12 mouse cellular contexts compared by ENCODE assay signal in genomic region chr16:49982180-49982579, GRCm38 (mm10).
DNase-seq lines count a peak whose midpoint lies in the region.
"Had no signal": no experiment of that assay in that cellular context is flagged by ENCODE, and none has a peak within 500 bp of the region (broad histone marks: within the 10 kb centered on the region; RNA-seq: fewer than 3 reads in every experiment).

No protein-coding gene starts in this region.

- no peaks in the 10 kb centered on the region for H3K79me2 ChIP-seq in macrophage (ENCODE audit: inconsistent target)

- intact Hi-C loops in heart, postnatal 14 days (cut with DNase I): no loop called here
- intact Hi-C loops in heart, postnatal 36 days (cut with DNase I): no loop called here

- DNase-seq in heart, adult 18-20 months: peak; percentile 27 to 53
- no peak for DNase-seq in heart, postnatal 14 days
- peak; percentile 49 to 52 for DNase-seq in B cell, adult 2 months
- peak; percentile 52 for DNase-seq in brain, adult 2 months (ENCODE audit: low read depth, low spot score)
- DNase-seq in testis, postnatal 14 days (ENCODE audit: low spot score): no peak
- DNase-seq in thymus, postnatal 0 days (ENCODE audit: low spot score): no peak
- DNase-seq in heart, postnatal 36 days: no peak
- DNase-seq: kidney, adult 2 months had no signal

- H3K4me3 ChIP-seq in macrophage (ENCODE audit: inconsistent target): no peak overlapping the region
- H3K4me3 ChIP-seq: embryonic facial prominence, embryonic 15.5 days; limb, embryonic 15.5 days; neural tube, embryonic 12.5 days had no signal

- WGBS in macrophage (ENCODE audit: missing documents): 6% methylated on average over 4 of the region's 4 CpGs

- H3K36me3 ChIP-seq in macrophage (ENCODE audit: inconsistent target): no peaks in the 10 kb centered on the region
- H3K36me3 ChIP-seq: embryonic facial prominence, embryonic 15.5 days; limb, embryonic 15.5 days; neural tube, embryonic 12.5 days had no signal

- peak overlapping the region; percentile 43 for H3K27ac ChIP-seq in macrophage
- H3K27ac ChIP-seq: embryonic facial prominence, embryonic 15.5 days; limb, embryonic 15.5 days; neural tube, embryonic 12.5 days had no signal

Comparison
In these comparisons a context has a peak if more than half of its experiments do, and no peak if none do; other contexts are left out.
1. DNase-seq: peak in heart, adult 18-20 months (2 of 2), B cell, adult 2 months (2 of 2) and brain, adult 2 months (single experiment); none in heart, postnatal 14 days (0 of 2), testis, postnatal 14 days (single experiment), thymus, postnatal 0 days (single experiment) and heart, postnatal 36 days (0 of 2).